Mouse (Mus musculus) myocyte (in vitro differentiated cells): ENCODE measurements around the gene Pam. TPM values are rescaled to one million over a fixed set of nuclear protein-coding genes. Genes with fewer than 3 reads are reported as not detected.

Source experiments
- H3K27me3 ChIP-seq: one replicate; pipeline ENCODE4 v1.6.1; 2011; ENCODE audit not compliant: control insufficient read depth, insufficient read depth, insufficient read length
- H3K36me3 ChIP-seq: one replicate; pipeline ENCODE4 v1.6.1; 2011; ENCODE audit not compliant: control insufficient read depth, insufficient read depth
- H3K4me2 ChIP-seq: one replicate; pipeline ENCODE4 v1.6.1; 2011; ENCODE audit warnings: low read depth, control low read depth
- H3K4me3 ChIP-seq: one replicate; pipeline ENCODE4 v1.5.1; 2011; ENCODE audit warnings: mild to moderate bottlenecking, control low read depth, moderate library complexity
- H3K79me2 ChIP-seq: one replicate; pipeline ENCODE4 v1.6.1; 2011; ENCODE audit not compliant: control insufficient read depth, insufficient read depth
- H3ac ChIP-seq: one replicate; pipeline ENCODE4 v1.6.1; 2011; ENCODE audit not compliant: control insufficient read depth, insufficient read length
- CEBPB ChIP-seq: IDR thresholded peaks from 2 replicates; pipeline ENCODE4 v1.6.1; 2011; ENCODE audit warnings: mild to moderate bottlenecking, moderate library complexity; ENCODE audit not compliant: poor library complexity, insufficient read depth, severe bottlenecking
- E2F4 ChIP-seq: IDR thresholded peaks from one replicate; pipeline ENCODE4 v1.6.1; 2011; ENCODE audit warnings: mild to moderate bottlenecking, control low read depth, moderate library complexity; ENCODE audit not compliant: insufficient read depth
- MAX ChIP-seq: IDR thresholded peaks from one replicate; pipeline ENCODE4 v1.6.1; 2011; ENCODE audit warnings: low read depth, mild to moderate bottlenecking, control low read depth
- MYOD1 ChIP-seq, 3 experiments: IDR thresholded peaks; one replicate each; pipeline ENCODE4 v1.6.1; 2011; ENCODE audit warnings: control low read depth in 2 of 3, low read depth in 2 of 3, mild to moderate bottlenecking in 2 of 3, moderate library complexity in 1 of 3; ENCODE audit not compliant: insufficient read length in 2 of 3, control insufficient read depth in 1 of 3
- MYOG ChIP-seq, 3 experiments: IDR thresholded peaks; one replicate each; pipeline ENCODE4 v1.6.1; 2011; ENCODE audit warnings: control low read depth in 2 of 3, low read depth in 2 of 3, mild to moderate bottlenecking in 2 of 3; ENCODE audit not compliant: insufficient read length in 2 of 3, control insufficient read depth in 1 of 3, insufficient read depth in 1 of 3
- POLR2A ChIP-seq: IDR thresholded peaks from one replicate; pipeline ENCODE4 v1.6.1; 2011; ENCODE audit warnings: low read depth, mild to moderate bottlenecking, control low read depth, moderate library complexity; ENCODE audit not compliant: insufficient read length
- POLR2AphosphoS2 ChIP-seq: IDR thresholded peaks from one replicate; pipeline ENCODE4 v1.6.1; 2011; ENCODE audit warnings: low read depth, control low read depth; ENCODE audit not compliant: insufficient read length
- REST ChIP-seq: IDR thresholded peaks from one replicate; pipeline ENCODE4 v1.6.1; 2011; ENCODE audit warnings: mild to moderate bottlenecking, control low read depth, moderate library complexity; ENCODE audit not compliant: insufficient read depth, insufficient read length
- SRF ChIP-seq: IDR thresholded peaks from one replicate; pipeline ENCODE4 v1.6.1; 2011; ENCODE audit warnings: low read depth; ENCODE audit not compliant: control insufficient read depth, insufficient read length
- TCF12 ChIP-seq: IDR thresholded peaks from one replicate; pipeline ENCODE4 v1.6.1; 2011; ENCODE audit warnings: mild to moderate bottlenecking, control low read depth; ENCODE audit not compliant: poor library complexity, insufficient read depth, severe bottlenecking
- TCF3 ChIP-seq: IDR thresholded peaks from one replicate; pipeline ENCODE4 v1.6.1; 2011; ENCODE audit warnings: low read depth, control low read depth; ENCODE audit not compliant: insufficient read length
- USF1 ChIP-seq: IDR thresholded peaks from one replicate; pipeline ENCODE4 v1.6.1; 2011; ENCODE audit warnings: low read depth, mild to moderate bottlenecking, control low read depth, moderate library complexity
- polyA plus RNA-seq: library from polyadenylated mRNA; unstranded; fragments of >200 nt; fragmentation: generic; extraction: Trizol; gene quantifications from one replicate; pipeline ENCODE4 v1.2.1, GENCODE M21; 2012; ENCODE audit warnings: missing spikeins

The Pam gene
- polyA plus RNA-seq, 1 experiment = 29.4 TPM

GRCm38 (mm10) chr1:97804520-97804919 is 290.9 kb downstream of the Pam start:
- Histone ChIP-seq H3ac (no peak overlapping the region), H3K79me2 (no peaks in the 10 kb centered on the region), H3K4me2 (no peak overlapping the region), H3K27me3 (no peaks in the 10 kb centered on the region), H3K36me3 (no peaks in the 10 kb centered on the region), H3K4me3 (no peak overlapping the region)
- no peak for TF ChIP-seq TCF3
- TF ChIP-seq MYOG (IDR thresholded peaks at IDR 0.05; ENCODE audit: control insufficient read depth in 1 of 3, insufficient read depth in 1 of 3, insufficient read length in 2 of 3, low read depth in 2 of 3) = no peak
- TF ChIP-seq USF1 = no peak

GRCm38 (mm10) chr1:97802207-97802902 is 293.1 kb downstream of the Pam start:
- TF ChIP-seq POLR2A (no peak), MAX (no peak), TCF3 (no peak), MYOG (IDR thresholded peaks at IDR 0.05; ENCODE audit: control insufficient read depth in 1 of 3, insufficient read depth in 1 of 3, insufficient read length in 2 of 3, low read depth in 2 of 3) (no peak), CEBPB (no peak), E2F4 (no peak)
- Histone ChIP-seq H3K4me3 (no peak overlapping the region), H3K4me2 (peak overlapping the region; percentile 41), H3K36me3 (no peaks in the 10 kb centered on the region), H3K79me2 (no peaks in the 10 kb centered on the region), H3ac (no peak overlapping the region), H3K27me3 (no peaks in the 10 kb centered on the region)

GRCm38 (mm10) chr1:97795936-97796335 is 299.5 kb downstream of the Pam start:
- H3K4me3 ChIP-seq = no peak overlapping the region
- no peaks in the 10 kb centered on the region for H3K79me2 ChIP-seq
- TF ChIP-seq TCF12 (no peak), REST (no peak), SRF (no peak), TCF3 (no peak), MYOG (IDR thresholded peaks at IDR 0.05; ENCODE audit: control insufficient read depth in 1 of 3, insufficient read depth in 1 of 3, insufficient read length in 2 of 3, low read depth in 2 of 3) (no peak), POLR2A (no peak), POLR2AphosphoS2 (no peak), USF1 (no peak), CEBPB (no peak), MAX (no peak), MYOD1 (IDR thresholded peaks at IDR 0.05; ENCODE audit: control insufficient read depth in 1 of 3, insufficient read length in 2 of 3, low read depth in 2 of 3) (no peak), E2F4 (no peak)
- no peaks in the 10 kb centered on the region for H3K27me3 ChIP-seq
- H3ac ChIP-seq = no peak overlapping the region
- H3K4me2 ChIP-seq = no peak overlapping the region
- H3K36me3 ChIP-seq = no peaks in the 10 kb centered on the region

GRCm38 (mm10) chr1:97794110-97794509 is 301.3 kb downstream of the Pam start:
- no peak overlapping the region for H3K4me2 ChIP-seq
- no peak overlapping the region for H3ac ChIP-seq
- H3K79me2 ChIP-seq = no peaks in the 10 kb centered on the region
- no peak overlapping the region for H3K4me3 ChIP-seq
- H3K27me3 ChIP-seq = no peaks in the 10 kb centered on the region
- TF ChIP-seq POLR2A = no peak
- TF ChIP-seq E2F4 = no peak
- TF ChIP-seq MYOD1 (IDR thresholded peaks at IDR 0.05; ENCODE audit: control insufficient read depth in 1 of 3, insufficient read length in 2 of 3, low read depth in 2 of 3) = no peak
- TF ChIP-seq TCF12 = no peak
- no peak for TF ChIP-seq MAX
- TF ChIP-seq MYOG (IDR thresholded peaks at IDR 0.05; ENCODE audit: control insufficient read depth in 1 of 3, insufficient read depth in 1 of 3, insufficient read length in 2 of 3, low read depth in 2 of 3) = no peak
- TF ChIP-seq CEBPB = no peak
- TF ChIP-seq REST = no peak
- TF ChIP-seq TCF3 = no peak
- no peak for TF ChIP-seq POLR2AphosphoS2
- TF ChIP-seq USF1 = no peak
- TF ChIP-seq SRF = no peak
- H3K36me3 ChIP-seq = no peaks in the 10 kb centered on the region

GRCm38 (mm10) chr1:97788490-97788889 is 307.0 kb downstream of the Pam start:
- TF ChIP-seq POLR2AphosphoS2 = no peak
- TF ChIP-seq E2F4 = no peak
- no peak for TF ChIP-seq POLR2A
- no peak for TF ChIP-seq REST
- TF ChIP-seq MYOD1 (IDR thresholded peaks at IDR 0.05; ENCODE audit: control insufficient read depth in 1 of 3, insufficient read length in 2 of 3, low read depth in 2 of 3) = no peak
- TF ChIP-seq SRF = no peak
- no peak for TF ChIP-seq MYOG (IDR thresholded peaks at IDR 0.05; ENCODE audit: control insufficient read depth in 1 of 3, insufficient read depth in 1 of 3, insufficient read length in 2 of 3, low read depth in 2 of 3)
- TF ChIP-seq CEBPB = no peak
- no peak overlapping the region for H3K4me2 ChIP-seq
- H3ac ChIP-seq = no peak overlapping the region
- no peaks in the 10 kb centered on the region for H3K79me2 ChIP-seq
- H3K36me3 ChIP-seq = no peaks in the 10 kb centered on the region
- no peak overlapping the region for H3K4me3 ChIP-seq
- H3K27me3 ChIP-seq = no peaks in the 10 kb centered on the region
